Mouse (Mus musculus): ENCODE measurements at regions not wholly inside any gene's neighbourhood (a gene's known extent, or its start where the extent isn't known, plus 50 kb on each side); places are given as distances from the start of the nearest gene placed in this dataset.

- Histone ChIP-seq H3K4me1 (ENCODE audit: control insufficient read depth, insufficient read depth, low read length) (no peaks in the 10 kb centered on the region), H3K36me3 (ENCODE audit: control insufficient read depth, insufficient read depth, low read length) (no peaks in the 10 kb centered on the region), H3K27me3 (ENCODE audit: control insufficient read depth, insufficient read depth, low read length) (no peaks in the 10 kb centered on the region), H3K4me3 (peak overlapping the region; percentile 26; the same call in 1 of the 2 replicates), H3K27ac (no peak overlapping the region), H3K9ac (ENCODE audit: low read depth, low read length) (no peak overlapping the region), H3K79me2 (replicated peaks; ENCODE audit: control insufficient read depth, insufficient read depth, low read length) (no peaks in the 10 kb centered on the region)
- 22% methylated on average over 19 of the region's 19 CpGs for WGBS
- TF ChIP-seq POLR2A (IDR thresholded peaks at IDR 0.05; ENCODE audit: insufficient read depth, low read depth, low read length) (no peak), EP300 (IDR thresholded peaks at IDR 0.05; ENCODE audit: insufficient read depth, low read depth, low read length) (no peak), CTCF (IDR thresholded peaks at IDR 0.05) (no peak)
- intact Hi-C loops (cut with DNase I) = no loop called here
- no peak for DNase-seq
These were observed 166.9 kb upstream of the Gm3448 start for GRCm38 (mm10) chr17:15208030-15208807.

- no peaks in the 10 kb centered on the region for H3K36me3 ChIP-seq (ENCODE audit: control insufficient read depth, insufficient read depth, low read length)
- no peaks in the 10 kb centered on the region for H3K79me2 ChIP-seq (replicated peaks; ENCODE audit: control insufficient read depth, insufficient read depth, low read length)
- H3K27me3 ChIP-seq (ENCODE audit: control insufficient read depth, insufficient read depth, low read length) = no peaks in the 10 kb centered on the region
- H3K4me3 ChIP-seq = no peak overlapping the region
- no peak overlapping the region for H3K27ac ChIP-seq
- H3K9ac ChIP-seq (ENCODE audit: low read depth, low read length) = no peak overlapping the region
- intact Hi-C loops (cut with DNase I) = no loop called here
- H3K4me1 ChIP-seq (ENCODE audit: control insufficient read depth, insufficient read depth, low read length) = no peaks in the 10 kb centered on the region
- TF ChIP-seq EP300 (IDR thresholded peaks at IDR 0.05; ENCODE audit: insufficient read depth, low read depth, low read length) = no peak
- no peak for TF ChIP-seq POLR2A (IDR thresholded peaks at IDR 0.05; ENCODE audit: insufficient read depth, low read depth, low read length)
- no peak for TF ChIP-seq CTCF (IDR thresholded peaks at IDR 0.05)
- no peak for DNase-seq
- 67% methylated on average over 24 of the region's 24 CpGs for WGBS
These were observed 166.1 kb upstream of the Gm3448 start for GRCm38 (mm10) chr17:15207182-15208029.

- Histone ChIP-seq H3K9ac (ENCODE audit: low read depth, low read length) (no peak overlapping the region), H3K79me2 (replicated peaks; ENCODE audit: control insufficient read depth, insufficient read depth, low read length) (no peaks in the 10 kb centered on the region), H3K36me3 (ENCODE audit: control insufficient read depth, insufficient read depth, low read length) (no peaks in the 10 kb centered on the region), H3K4me3 (no peak overlapping the region), H3K27me3 (ENCODE audit: control insufficient read depth, insufficient read depth, low read length) (no peaks in the 10 kb centered on the region), H3K4me1 (ENCODE audit: control insufficient read depth, insufficient read depth, low read length) (no peaks in the 10 kb centered on the region), H3K27ac (no peak overlapping the region)
- intact Hi-C loops (cut with DNase I) = no loop called here
- TF ChIP-seq POLR2A (IDR thresholded peaks at IDR 0.05; ENCODE audit: insufficient read depth, low read depth, low read length) = no peak
- TF ChIP-seq CTCF (IDR thresholded peaks at IDR 0.05) = no peak
- TF ChIP-seq EP300 (IDR thresholded peaks at IDR 0.05; ENCODE audit: insufficient read depth, low read depth, low read length) = no peak
- WGBS = 67% methylated on average over 4 of the region's 4 CpGs
- DNase-seq = no peak
These were observed 164.5 kb upstream of the Gm3448 start for GRCm38 (mm10) chr17:15205799-15206198.

- intact Hi-C loops (cut with DNase I) = no loop called here
- no peak overlapping the region for H3K9ac ChIP-seq (ENCODE audit: low read depth, low read length)
- no peaks in the 10 kb centered on the region for H3K79me2 ChIP-seq (replicated peaks; ENCODE audit: control insufficient read depth, insufficient read depth, low read length)
- no peak for DNase-seq
- H3K36me3 ChIP-seq (ENCODE audit: control insufficient read depth, insufficient read depth, low read length) = no peaks in the 10 kb centered on the region
- no peaks in the 10 kb centered on the region for H3K27me3 ChIP-seq (ENCODE audit: control insufficient read depth, insufficient read depth, low read length)
- 77% methylated on average over 1 of the region's 1 CpGs for WGBS
- H3K4me1 ChIP-seq (ENCODE audit: control insufficient read depth, insufficient read depth, low read length) = no peaks in the 10 kb centered on the region
- no peak overlapping the region for H3K27ac ChIP-seq
- no peak overlapping the region for H3K4me3 ChIP-seq
- TF ChIP-seq POLR2A (IDR thresholded peaks at IDR 0.05; ENCODE audit: insufficient read depth, low read depth, low read length) (no peak), EP300 (IDR thresholded peaks at IDR 0.05; ENCODE audit: insufficient read depth, low read depth, low read length) (no peak), CTCF (IDR thresholded peaks at IDR 0.05) (no peak)
These were observed 163.2 kb upstream of the Gm3448 start for GRCm38 (mm10) chr17:15204524-15204923.

GRCm38 (mm10) chr17:15199235-15199634 lies 157.9 kb upstream of the Gm3448 start:
- 68% methylated on average over 3 of the region's 3 CpGs for WGBS
- no peak for TF ChIP-seq CTCF (IDR thresholded peaks at IDR 0.05)
- TF ChIP-seq EP300 (IDR thresholded peaks at IDR 0.05; ENCODE audit: insufficient read depth, low read depth, low read length) = no peak
- no peak for TF ChIP-seq POLR2A (IDR thresholded peaks at IDR 0.05; ENCODE audit: insufficient read depth, low read depth, low read length)
- intact Hi-C loops (cut with DNase I) = no loop called here
- H3K9ac ChIP-seq (ENCODE audit: low read depth, low read length) = no peak overlapping the region
- no peaks in the 10 kb centered on the region for H3K36me3 ChIP-seq (ENCODE audit: control insufficient read depth, insufficient read depth, low read length)
- no peak overlapping the region for H3K4me3 ChIP-seq
- H3K4me1 ChIP-seq (ENCODE audit: control insufficient read depth, insufficient read depth, low read length) = no peaks in the 10 kb centered on the region
- H3K27ac ChIP-seq = no peak overlapping the region
- no peak for DNase-seq
- no peaks in the 10 kb centered on the region for H3K79me2 ChIP-seq (replicated peaks; ENCODE audit: control insufficient read depth, insufficient read depth, low read length)
- H3K27me3 ChIP-seq (ENCODE audit: control insufficient read depth, insufficient read depth, low read length) = no peaks in the 10 kb centered on the region

GRCm38 (mm10) chr17:15197361-15197760 lies 156.0 kb upstream of the Gm3448 start:
- TF ChIP-seq CTCF (IDR thresholded peaks at IDR 0.05) (no peak), EP300 (IDR thresholded peaks at IDR 0.05; ENCODE audit: insufficient read depth, low read depth, low read length) (no peak), POLR2A (IDR thresholded peaks at IDR 0.05; ENCODE audit: insufficient read depth, low read depth, low read length) (no peak)
- no peak overlapping the region for H3K4me3 ChIP-seq
- DNase-seq = no peak
- peaks cover 1% of the 10 kb centered on the region for H3K4me1 ChIP-seq (ENCODE audit: control insufficient read depth, insufficient read depth, low read length)
- 87% methylated on average over 6 of the region's 6 CpGs for WGBS
- H3K27ac ChIP-seq = no peak overlapping the region
- no peaks in the 10 kb centered on the region for H3K27me3 ChIP-seq (ENCODE audit: control insufficient read depth, insufficient read depth, low read length)
- H3K9ac ChIP-seq (ENCODE audit: low read depth, low read length) = no peak overlapping the region
- H3K79me2 ChIP-seq (replicated peaks; ENCODE audit: control insufficient read depth, insufficient read depth, low read length) = no peaks in the 10 kb centered on the region
- no peaks in the 10 kb centered on the region for H3K36me3 ChIP-seq (ENCODE audit: control insufficient read depth, insufficient read depth, low read length)
- intact Hi-C loops (cut with DNase I) = no loop called here

All from heart, adult 2 months (tissue).